Mouse (Mus musculus) neural tube, embryonic 14.5 days (tissue): ENCODE data around the gene Kbtbd7. TPM values are rescaled to one million over a fixed set of nuclear protein-coding genes. Genes with fewer than 3 reads are reported as not detected.

Experiments used
- ATAC-seq: fragments of 200-750 bp; cut with Nextera tagmentation; 2 replicates; pipeline ENCODE4 v1.8.0; 2017; ENCODE audit warnings: low read depth, mild to moderate bottlenecking, moderate TSS enrichment, moderate library complexity
- H3K27ac ChIP-seq: fragments of 300-500 bp; sonication (generic); 2 replicates; pipeline ENCODE4 v1.5.1; 2014; ENCODE audit warnings: low read depth, mild to moderate bottlenecking, control low read depth, low read length, moderate library complexity, mixed read lengths
- H3K27me3 ChIP-seq: fragments of 300-500 bp; sonication (generic); 2 replicates; pipeline ENCODE4 v1.6.1; 2014; ENCODE audit warnings: low read length; ENCODE audit not compliant: control insufficient read depth, insufficient read depth
- H3K36me3 ChIP-seq: fragments of 300-500 bp; sonication (generic); 2 replicates; pipeline ENCODE4 v1.6.1; 2014; ENCODE audit warnings: low read length, mixed read lengths; ENCODE audit not compliant: control insufficient read depth, insufficient read depth
- H3K4me1 ChIP-seq: fragments of 300-500 bp; sonication (generic); 2 replicates; pipeline ENCODE4 v1.6.1; 2014; ENCODE audit warnings: low read length; ENCODE audit not compliant: control insufficient read depth, insufficient read depth
- H3K4me2 ChIP-seq: fragments of 300-500 bp; sonication (generic); 2 replicates; pipeline ENCODE4 v1.6.1; 2014; ENCODE audit warnings: mild to moderate bottlenecking, low read depth, low read length, control low read depth
- H3K4me3 ChIP-seq: fragments of 300-500 bp; sonication (generic); 2 replicates; pipeline ENCODE4 v1.5.1; 2014; ENCODE audit warnings: low read depth, low read length, control low read depth, mixed read lengths
- H3K9ac ChIP-seq: fragments of 300-500 bp; sonication (generic); replicated peaks from 2 replicates; pipeline ENCODE4 v1.6.1; 2014; ENCODE audit warnings: low read depth, mild to moderate bottlenecking, control low read depth, low read length, mixed read lengths
- H3K9me3 ChIP-seq: fragments of 300-500 bp; sonication (generic); 2 replicates; pipeline ENCODE4 v1.6.1; 2016; ENCODE audit warnings: low read length; ENCODE audit not compliant: control insufficient read depth
- WGBS: fragments of 180-500 bp; shearing (Covaris S2); extraction: QIAGEN DNeasy Blood & Tissue Kit; methylation state at CpG from one replicate; pipeline ENCODE4 v1.1.7; 2014; 5-methylcytosine and 5-hydroxymethylcytosine counted together
- polyA plus RNA-seq: library from polyadenylated mRNA; unstranded; fragments of >200 nt; fragmentation: Nextera tagmentation; extraction: Ambion mirVana; gene quantifications from 2 replicates; pipeline ENCODE4 v1.2.1, GENCODE M21; 2014

Kbtbd7 gene
- polyA plus RNA-seq, 1 experiment from 2014 or later, result 23.6 TPM

GRCm38 (mm10) chr14:79467621-79468020 is 41.3 kb downstream of the Kbtbd7 start:
- Histone ChIP-seq H3K4me2 (no peak overlapping the region), H3K4me1 (no peaks in the 10 kb centered on the region), H3K36me3 (peaks cover 70% of the 10 kb centered on the region), H3K27me3 (no peaks in the 10 kb centered on the region), H3K27ac (no peak overlapping the region), H3K9me3 (no peaks in the 10 kb centered on the region), H3K4me3 (no peak overlapping the region), H3K9ac (no peak overlapping the region)
- WGBS, result 33% methylated on average over 3 of the region's 3 CpGs
- no peak for ATAC-seq

DNA sequence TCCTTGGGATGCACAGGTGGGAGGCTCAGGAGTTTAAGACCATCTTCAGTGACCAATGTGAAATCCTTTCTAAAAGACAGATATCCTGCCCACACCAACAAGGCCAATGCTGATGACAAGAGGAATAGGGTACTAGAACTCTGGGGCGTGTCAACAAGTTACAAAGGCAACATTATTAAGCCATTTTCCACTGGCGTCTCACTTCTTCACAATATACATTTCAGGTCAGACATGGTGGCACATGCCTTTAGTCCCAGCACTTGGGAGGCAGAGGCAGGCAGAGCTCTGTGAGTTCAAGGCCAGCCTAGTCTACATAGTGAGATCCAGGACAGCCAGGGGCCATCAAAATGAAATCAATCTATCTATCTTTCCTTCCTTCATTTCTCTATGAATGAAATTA is 47.1 kb downstream of the Kbtbd7 start:
- no peaks in the 10 kb centered on the region for H3K9me3 ChIP-seq
- H3K36me3 ChIP-seq, result peaks cover 49% of the 10 kb centered on the region
- no peak overlapping the region for H3K9ac ChIP-seq
- H3K4me2 ChIP-seq, result no peak overlapping the region
- WGBS, result 98% methylated on average over 2 of the region's 2 CpGs
- H3K4me3 ChIP-seq, result no peak overlapping the region
- H3K27ac ChIP-seq, result no peak overlapping the region
- H3K4me1 ChIP-seq, result no peaks in the 10 kb centered on the region
- no peak for ATAC-seq
- H3K27me3 ChIP-seq, result no peaks in the 10 kb centered on the region

Other genes with a start within 250 kb of the Kbtbd7 start
- gene Zfp957, start 179.1 kb upstream of the Kbtbd7 start, polyA plus RNA-seq, result not detected in 2 replicates
- 23.0 and 39.9 TPM in 2 replicates for gene Rgcc, start 124.9 kb upstream of the Kbtbd7 start, polyA plus RNA-seq
- gene Naa16, start 35.7 kb upstream of the Kbtbd7 start, polyA plus RNA-seq, result 18.7 and 19.1 TPM in 2 replicates
- 11.6 and 12.9 TPM in 2 replicates for gene Mtrf1, start 28.7 kb upstream of the Kbtbd7 start, polyA plus RNA-seq
- gene Kbtbd6, start 25.3 kb downstream of the Kbtbd7 start, polyA plus RNA-seq, result 0.87 and 1.5 TPM in 2 replicates
- 2.5 and 4.2 TPM in 2 replicates for gene Elf1, start 54.7 kb downstream of the Kbtbd7 start, polyA plus RNA-seq
- 47.3 and 48.3 TPM in 2 replicates for gene Wbp4, start 55.0 kb downstream of the Kbtbd7 start, polyA plus RNA-seq
- 91.7 and 117 TPM in 2 replicates for gene Sugt1, start 161.2 kb downstream of the Kbtbd7 start, polyA plus RNA-seq
- 1.5 and 13.4 TPM in 2 replicates for gene Cnmd, start 235.7 kb downstream of the Kbtbd7 start, polyA plus RNA-seq